Mouse (Mus musculus) limb, embryonic 14.5 days (tissue): Measurements from ENCODE around the gene Hoxa6. TPM values are rescaled to one million over a fixed set of nuclear protein-coding genes. Genes with fewer than 3 reads are reported as not detected.

Source experiments
- ATAC-seq: fragments of 200-750 bp; cut with Nextera tagmentation; 2 replicates; pipeline ENCODE4 v1.8.0; 2017; ENCODE audit warnings: low read depth, moderate number of reproducible peaks, moderate TSS enrichment; ENCODE audit not compliant: low FRiP score
- DNase-seq: peaks from one replicate; pipeline ENCODE4 v3.0.0-alpha.2; 2015; ENCODE audit warnings: low spot score
- H3K27ac ChIP-seq: fragments of 300-500 bp; sonication (generic); replicated peaks from 2 replicates; pipeline ENCODE4 v1.5.1; 2014; ENCODE audit warnings: low read depth, mild to moderate bottlenecking, low read length, moderate library complexity, mixed read lengths
- H3K27me3 ChIP-seq: fragments of 300-500 bp; sonication (generic); 2 replicates; pipeline ENCODE4 v1.6.1; 2014; ENCODE audit warnings: low read length, mixed read lengths; ENCODE audit not compliant: control insufficient read depth, insufficient read depth
- H3K36me3 ChIP-seq: fragments of 300-500 bp; sonication (generic); 2 replicates; pipeline ENCODE4 v1.6.1; 2014; ENCODE audit warnings: mild to moderate bottlenecking, low read length, moderate library complexity, mixed read lengths; ENCODE audit not compliant: control insufficient read depth, insufficient read depth
- H3K4me1 ChIP-seq: fragments of 300-500 bp; sonication (generic); 2 replicates; pipeline ENCODE4 v1.6.1; 2014; ENCODE audit warnings: antibody characterized with exemption, low read length, mixed read lengths; ENCODE audit not compliant: control insufficient read depth, insufficient read depth
- H3K4me2 ChIP-seq: fragments of 300-500 bp; sonication (generic); replicated peaks from 2 replicates; pipeline ENCODE4 v1.6.1; 2014; ENCODE audit warnings: low read depth, mild to moderate bottlenecking, low read length, moderate library complexity; ENCODE audit not compliant: severe bottlenecking
- H3K4me3 ChIP-seq: fragments of 300-500 bp; sonication (generic); replicated peaks from 2 replicates; pipeline ENCODE4 v1.5.1; 2014; ENCODE audit warnings: low read length
- H3K9ac ChIP-seq: fragments of 300-500 bp; sonication (generic); 2 replicates; pipeline ENCODE4 v1.6.1; 2014; ENCODE audit warnings: mild to moderate bottlenecking, low read depth, low read length, moderate library complexity; ENCODE audit not compliant: severe bottlenecking
- H3K9me3 ChIP-seq: fragments of 300-500 bp; sonication (generic); 2 replicates; pipeline ENCODE4 v1.6.1; 2016; ENCODE audit warnings: low read length; ENCODE audit not compliant: control insufficient read depth
- POLR2A ChIP-seq: fragments of 200-500 bp; IDR thresholded peaks from 2 replicates; pipeline ENCODE4 v1.8.0; 2012; ENCODE audit warnings: inconsistent platforms, mild to moderate bottlenecking, moderate library complexity, borderline replicate concordance; ENCODE audit not compliant: insufficient read depth, insufficient read length; ENCODE audit errors: extremely low read depth
- WGBS: fragments of 180-500 bp; shearing (Covaris S2); extraction: QIAGEN DNeasy Blood & Tissue Kit; methylation state at CpG from one replicate; pipeline ENCODE4 v1.1.7; 2014; 5-methylcytosine and 5-hydroxymethylcytosine counted together
- polyA plus RNA-seq, 2 experiments: library from polyadenylated mRNA; depleted of rRNA in 1 of 2; stranded (reverse) in 1 of 2; unstranded in 1 of 2; fragments of >200 nt; fragmentation: Nextera tagmentation in 1 of 2; extraction: Ambion mirVana in 1 of 2; gene quantifications; 2 replicates each; pipeline versions ENCODE4 v1.2.1 to v1.2.3; 2012 to 2014

The Hoxa6 gene
- polyA plus RNA-seq, 2 experiments = 0.66 to 3.9 TPM

DNA sequence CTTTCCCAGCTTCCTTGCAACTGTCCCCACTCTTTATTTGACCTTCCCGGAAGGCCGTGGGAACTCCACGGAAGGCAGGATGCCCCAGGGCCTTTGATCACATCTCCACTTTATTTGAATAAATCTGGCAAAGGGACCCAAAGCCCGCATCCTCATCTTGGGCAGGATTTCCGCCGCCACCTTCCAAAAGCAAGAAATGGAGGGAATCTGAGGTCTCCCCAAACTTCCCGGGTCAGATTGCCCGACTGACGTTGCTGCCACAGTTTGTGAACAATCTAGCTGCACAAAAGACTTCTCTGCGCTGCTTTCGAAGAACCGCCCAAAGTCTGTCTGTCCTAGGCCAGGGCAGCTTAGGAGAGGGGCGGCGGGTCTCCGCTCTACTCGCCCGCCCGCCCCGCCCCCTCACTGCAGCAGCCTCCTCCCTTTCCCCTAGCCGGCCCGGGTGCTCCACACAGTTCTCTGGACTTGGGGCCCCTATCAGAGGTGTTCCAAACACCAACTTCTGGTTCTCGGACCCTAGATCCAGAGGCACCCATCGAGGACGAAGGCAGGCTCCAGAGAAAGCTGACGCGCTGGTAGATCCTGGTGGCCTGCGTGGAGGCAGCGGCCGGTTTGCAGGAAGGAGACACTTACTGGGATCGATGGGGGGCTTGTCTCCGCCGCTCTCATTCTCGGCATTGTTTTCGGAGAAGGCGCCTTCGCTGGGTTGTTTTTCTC lies 16.5 kb upstream of the Hoxa6 start:
- DNase-seq (peak; percentile 26), ATAC-seq (no peak)
- TF ChIP-seq POLR2A = no peak
- Histone ChIP-seq H3K4me3 (peak overlapping the region; percentile 90), H3K27me3 (peaks cover 3% of the 10 kb centered on the region; the same call in 1 of the 2 replicates), H3K27ac (peak overlapping the region; percentile 95), H3K36me3 (peaks cover 43% of the 10 kb centered on the region), H3K4me2 (peak overlapping the region; percentile 96), H3K4me1 (peaks cover 27% of the 10 kb centered on the region), H3K9me3 (no peaks in the 10 kb centered on the region), H3K9ac (peak overlapping the region; percentile 100)
- under 1% methylated on average over 36 of the region's 36 CpGs for WGBS

DNA sequence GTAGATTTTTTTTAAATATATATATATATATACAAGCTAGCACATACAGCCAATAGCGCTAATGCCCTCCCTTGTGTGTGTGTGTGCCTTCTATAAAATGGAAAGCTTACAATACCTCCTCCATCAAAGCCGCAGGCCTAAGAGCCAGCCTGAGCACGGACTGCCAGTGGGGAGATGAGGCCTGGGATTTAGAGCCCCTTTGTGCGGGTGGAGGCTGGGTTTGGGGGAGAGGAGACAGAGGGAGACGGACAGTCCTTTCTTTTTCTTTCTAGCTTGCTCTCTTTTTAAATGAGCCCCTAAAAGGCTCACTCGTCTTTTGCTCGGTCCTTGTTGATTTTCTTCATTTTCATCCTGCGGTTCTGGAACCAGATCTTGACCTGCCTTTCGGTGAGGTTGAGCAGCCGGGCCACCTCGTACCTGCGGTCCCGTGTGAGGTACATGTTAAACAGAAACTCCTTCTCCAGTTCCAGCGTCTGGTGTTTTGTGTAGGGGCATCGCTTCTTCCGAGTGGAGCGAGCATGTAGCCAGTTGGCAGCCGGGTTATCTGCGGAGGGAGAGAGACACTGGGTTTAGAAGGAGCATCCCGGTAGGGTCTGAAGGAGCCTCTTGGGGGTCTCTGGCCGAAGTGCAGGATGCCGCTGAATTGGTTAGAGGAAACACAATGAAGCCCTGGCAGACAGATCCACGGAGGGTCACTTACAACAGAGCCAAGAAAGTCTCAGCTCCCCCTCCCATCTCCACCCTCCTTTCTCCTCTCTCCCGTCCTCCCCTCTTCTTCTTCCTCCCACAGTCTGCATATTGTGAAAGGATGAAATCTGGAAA lies 15.6 kb upstream of the Hoxa6 start:
- H3K4me2 ChIP-seq = peak overlapping the region; percentile 96
- peak overlapping the region; percentile 95 for H3K27ac ChIP-seq
- peak overlapping the region; percentile 100 for H3K9ac ChIP-seq
- TF ChIP-seq POLR2A = no peak
- WGBS = under 1% methylated on average over 24 of the region's 24 CpGs
- H3K9me3 ChIP-seq = no peaks in the 10 kb centered on the region
- peak overlapping the region; percentile 90 for H3K4me3 ChIP-seq
- peak; percentile 44 for DNase-seq
- peaks cover 5% of the 10 kb centered on the region; the same call in 1 of the 2 replicates for H3K27me3 ChIP-seq
- ATAC-seq = no peak
- peaks cover 30% of the 10 kb centered on the region for H3K4me1 ChIP-seq
- peaks cover 34% of the 10 kb centered on the region for H3K36me3 ChIP-seq

DNA sequence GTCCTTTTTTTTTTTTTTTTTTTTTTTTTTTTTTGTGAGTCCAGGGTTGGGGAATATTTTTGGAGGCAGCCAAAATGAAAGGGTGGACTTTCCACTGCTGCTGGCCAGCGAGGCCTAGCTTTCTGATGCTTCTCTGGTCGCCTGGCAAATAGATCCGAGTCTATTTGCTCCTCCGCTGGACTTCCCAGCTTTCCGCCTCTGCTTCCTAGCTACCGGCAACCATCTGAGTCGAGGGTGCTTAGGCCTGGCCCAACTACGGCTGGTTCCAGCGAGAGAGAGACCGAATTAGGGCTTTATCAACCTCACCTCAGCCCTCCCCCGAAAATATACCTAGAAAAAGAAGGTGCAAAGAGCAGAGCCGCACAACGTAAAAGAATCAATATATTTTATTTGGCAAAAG lies 14.2 kb upstream of the Hoxa6 start:
- ATAC-seq (no peak), DNase-seq (peak; percentile 28)
- no peak for TF ChIP-seq POLR2A
- WGBS = 5% methylated on average over 13 of the region's 13 CpGs
- no peaks in the 10 kb centered on the region for H3K9me3 ChIP-seq
- peak overlapping the region; percentile 100 for H3K9ac ChIP-seq
- H3K4me1 ChIP-seq = peaks cover 36% of the 10 kb centered on the region
- peak overlapping the region; percentile 90 for H3K4me3 ChIP-seq
- H3K36me3 ChIP-seq = peaks cover 26% of the 10 kb centered on the region
- peak overlapping the region; percentile 95 for H3K27ac ChIP-seq
- peaks cover 5% of the 10 kb centered on the region; the same call in 1 of the 2 replicates for H3K27me3 ChIP-seq
- H3K4me2 ChIP-seq = peak overlapping the region; percentile 96

DNA sequence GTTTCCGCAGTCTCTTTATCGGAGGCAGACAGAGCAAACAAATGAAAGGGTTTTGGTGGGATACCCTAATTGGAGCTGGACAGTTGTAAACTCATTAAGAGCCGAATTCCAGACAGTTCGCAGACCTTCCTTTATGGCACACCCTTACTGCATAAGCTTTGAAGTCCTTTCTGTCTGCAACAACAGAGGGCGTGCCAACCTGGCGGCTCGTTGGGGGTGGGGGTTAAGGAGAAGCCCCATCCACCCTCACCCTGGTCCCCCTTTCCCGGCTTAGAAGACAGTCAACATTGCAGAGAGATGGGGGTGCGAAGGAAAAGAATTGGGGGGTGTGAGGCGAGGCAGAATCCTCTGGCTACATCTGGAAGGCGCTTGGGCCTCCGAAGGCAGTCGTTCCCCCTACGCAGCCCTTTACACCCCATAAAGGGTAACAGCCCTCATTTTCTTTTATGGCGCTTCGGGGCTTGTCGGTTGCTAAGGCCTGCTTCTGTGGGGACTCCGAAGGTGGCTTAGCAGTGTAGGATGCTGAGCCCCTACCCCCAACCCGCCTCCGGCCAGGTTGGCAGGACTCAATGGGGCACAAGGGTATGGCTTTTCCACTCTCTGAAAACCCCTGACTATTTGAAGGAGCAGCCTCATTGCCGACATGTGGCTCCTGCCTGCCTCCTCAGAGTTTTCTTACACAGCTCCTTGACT lies 13.6 kb upstream of the Hoxa6 start:
- peak overlapping the region; percentile 96 for H3K4me2 ChIP-seq
- peaks cover 26% of the 10 kb centered on the region for H3K36me3 ChIP-seq
- no peaks in the 10 kb centered on the region for H3K9me3 ChIP-seq
- peak overlapping the region; percentile 100 for H3K9ac ChIP-seq
- WGBS = 1% methylated on average over 21 of the region's 21 CpGs
- peak; percentile 42; the same call in 1 of the 2 replicates for TF ChIP-seq POLR2A
- H3K4me3 ChIP-seq = peak overlapping the region; percentile 90
- peaks cover 35% of the 10 kb centered on the region for H3K4me1 ChIP-seq
- H3K27me3 ChIP-seq = peaks cover 5% of the 10 kb centered on the region; the same call in 1 of the 2 replicates
- DNase-seq (peak; percentile 82), ATAC-seq (peak; percentile 28)
- H3K27ac ChIP-seq = peak overlapping the region; percentile 95
